Mouse (Mus musculus): ENCODE measurements at regions not wholly inside any gene's neighbourhood (a gene's known extent, or its start where the extent isn't known, plus 50 kb on each side); places are given as distances from the start of the nearest gene placed in this dataset.

DNA sequence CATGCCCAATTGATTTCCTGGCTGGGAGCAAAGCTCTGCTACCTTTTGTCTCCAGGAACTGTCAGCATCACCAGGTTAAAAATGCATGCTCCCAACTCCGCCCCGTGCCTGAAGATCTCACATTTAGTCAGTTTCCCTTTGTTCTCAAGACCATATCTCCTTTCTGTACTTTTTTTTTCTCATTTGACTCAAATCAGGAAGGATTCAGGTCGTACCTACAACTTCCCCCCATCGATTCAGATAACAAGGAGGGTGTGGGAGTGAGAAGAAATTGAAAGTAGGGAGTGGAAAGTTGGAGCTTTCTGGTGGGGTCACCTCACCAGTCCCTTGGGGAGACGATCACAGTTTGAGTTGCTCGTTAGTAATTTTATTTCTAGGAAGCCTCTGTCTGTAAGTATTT lies 141.2 kb upstream of the Klf3 start:
- no peak for TF ChIP-seq POLR2A (IDR thresholded peaks at IDR 0.05; ENCODE audit: borderline replicate concordance, insufficient read depth, low read length)
- no peak for TF ChIP-seq CTCF (IDR thresholded peaks at IDR 0.05; ENCODE audit: borderline replicate concordance, insufficient read depth, low read depth, low read length)
